Mouse (Mus musculus) stomach, embryonic 15.5 days (tissue): ENCODE results near the gene Fuca1. TPM values are rescaled to one million over a fixed set of nuclear protein-coding genes. Genes with fewer than 3 reads are reported as not detected.
A peak's percentile ranks its signal among the peaks of the same experiment; 100 is the strongest.
"Not testable (repeated sequence)": the region's sequence is repeated elsewhere in the genome, so short reads cannot be mapped to it uniquely, and the experiment has no call there.

Experiments
- ATAC-seq: fragments of 200-750 bp; cut with Nextera tagmentation; 2 replicates; pipeline ENCODE4 v1.8.0; 2017; ENCODE audit warnings: low read depth, moderate number of reproducible peaks, moderate TSS enrichment; ENCODE audit not compliant: insufficient read depth, low FRiP score
- H3K27ac ChIP-seq: fragments of 300-500 bp; sonication (generic); 2 replicates; pipeline ENCODE4 v1.5.1; 2015; ENCODE audit warnings: mild to moderate bottlenecking, inconsistent platforms
- H3K27me3 ChIP-seq: fragments of 300-500 bp; sonication (generic); replicated peaks from 2 replicates; pipeline ENCODE4 v1.6.1; 2015; ENCODE audit warnings: inconsistent platforms
- H3K36me3 ChIP-seq: fragments of 300-500 bp; sonication (generic); 2 replicates; pipeline ENCODE4 v1.6.1; 2015; ENCODE audit warnings: inconsistent platforms
- H3K4me1 ChIP-seq: fragments of 300-500 bp; sonication (generic); 2 replicates; pipeline ENCODE4 v1.6.1; 2015; ENCODE audit warnings: inconsistent platforms
- H3K4me2 ChIP-seq: fragments of 300-500 bp; sonication (generic); 2 replicates; pipeline ENCODE4 v1.6.1; 2015; ENCODE audit warnings: mild to moderate bottlenecking, inconsistent platforms
- H3K4me3 ChIP-seq: fragments of 300-500 bp; sonication (generic); replicated peaks from 2 replicates; pipeline ENCODE4 v1.5.1; 2015; ENCODE audit warnings: inconsistent platforms
- H3K9ac ChIP-seq: fragments of 300-500 bp; sonication (generic); 2 replicates; pipeline ENCODE4 v1.6.1; 2015; ENCODE audit warnings: inconsistent platforms
- H3K9me3 ChIP-seq: fragments of 300-500 bp; sonication (generic); 2 replicates; pipeline ENCODE4 v1.6.1; 2016; ENCODE audit warnings: inconsistent platforms
- WGBS: fragments of 180-500 bp; shearing (Covaris S2); methylation state at CpG from one replicate; pipeline ENCODE4 v1.1.7; 2015; 5-methylcytosine and 5-hydroxymethylcytosine counted together
- polyA plus RNA-seq: library from polyadenylated mRNA; unstranded; fragments of >200 nt; fragmentation: Nextera tagmentation; extraction: Ambion mirVana; gene quantifications from 2 replicates; pipeline ENCODE4 v1.2.1, GENCODE M21; 2015

Fuca1 gene
- polyA plus RNA-seq, 1 experiment from 2014 or later = 96.3 TPM

GRCm38 (mm10) chr4:135972911-135973811, 52.6 kb downstream of the Fuca1 start:
- Histone ChIP-seq H3K9me3 (no peaks in the 10 kb centered on the region), H3K27ac (0 out of 2 replicates have a peak overlapping the region, but pooled peaks have one; percentile 52), H3K9ac (no peak overlapping the region), H3K36me3 (peaks cover 37% of the 10 kb centered on the region), H3K4me3 (peak overlapping the region; percentile 91), H3K27me3 (no peaks in the 10 kb centered on the region), H3K4me2 (peak overlapping the region; percentile 82), H3K4me1 (peaks cover 19% of the 10 kb centered on the region)
- 57% methylated on average over 13 of the region's 13 CpGs for WGBS
- no peak for ATAC-seq

GRCm38 (mm10) chr4:135976146-135976545, 55.6 kb downstream of the Fuca1 start:
- Histone ChIP-seq H3K27ac (no peak overlapping the region), H3K36me3 (peaks cover 24% of the 10 kb centered on the region)
- 91% methylated on average over 12 of the region's 12 CpGs for whole genome bisulfite sequencing

GRCm38 (mm10) chr4:135980223-135980622, 59.7 kb downstream of the Fuca1 start:
- WGBS = 91% methylated on average over 5 of the region's 5 CpGs
- ATAC-seq, H3K27me3 ChIP-seq, H3K4me1 ChIP-seq, H3K9me3 ChIP-seq, H3K4me3 ChIP-seq, H3K27ac ChIP-seq, H3K9ac ChIP-seq, H3K4me2 ChIP-seq: not testable (repeated sequence)
- H3K36me3 ChIP-seq = peaks cover 34% of the 10 kb centered on the region

More at GRCm38 (mm10) chr4:135976146-135976545, 55.6 kb downstream of the Fuca1 start:
- Histone ChIP-seq H3K4me3 (no peak overlapping the region), H3K4me1 (peaks cover 14% of the 10 kb centered on the region), H3K4me2 (no peak overlapping the region), H3K27me3 (no peaks in the 10 kb centered on the region), H3K9me3 (no peaks in the 10 kb centered on the region), H3K9ac (no peak overlapping the region)
- no peak for ATAC-seq

- no peaks in the 10 kb centered on the region for H3K27me3 ChIP-seq
- H3K9me3 ChIP-seq = no peaks in the 10 kb centered on the region
- no peak overlapping the region for H3K9ac ChIP-seq
- H3K4me3 ChIP-seq = no peak overlapping the region
- no peak overlapping the region for H3K4me2 ChIP-seq
- H3K4me1 ChIP-seq = peaks cover 4% of the 10 kb centered on the region; the same call in 1 of the 2 replicates
- no peak overlapping the region for H3K27ac ChIP-seq
- WGBS = 80% methylated on average over 7 of the region's 7 CpGs
- no peak for ATAC-seq
- peaks cover 26% of the 10 kb centered on the region for H3K36me3 ChIP-seq
These were observed 61.1 kb downstream of the Fuca1 start for GRCm38 (mm10) chr4:135981524-135982063.

GRCm38 (mm10) chr4:135984556-135984955, 64.0 kb downstream of the Fuca1 start:
- H3K27me3 ChIP-seq = no peaks in the 10 kb centered on the region
- 83% methylated on average over 5 of the region's 5 CpGs for WGBS
- no peak overlapping the region for H3K27ac ChIP-seq
- ATAC-seq = no peak
- peaks cover 18% of the 10 kb centered on the region for H3K36me3 ChIP-seq
- H3K9me3 ChIP-seq = no peaks in the 10 kb centered on the region
- no peak overlapping the region for H3K4me3 ChIP-seq
- H3K4me2 ChIP-seq = no peak overlapping the region
- H3K4me1 ChIP-seq = peaks cover 8% of the 10 kb centered on the region; the same call in 1 of the 2 replicates
- no peak overlapping the region for H3K9ac ChIP-seq

GRCm38 (mm10) chr4:135985193-135985592, 64.7 kb downstream of the Fuca1 start:
- peaks cover 8% of the 10 kb centered on the region; the same call in 1 of the 2 replicates for H3K4me1 ChIP-seq
- no peak overlapping the region for H3K27ac ChIP-seq
- 84% methylated on average over 5 of the region's 5 CpGs for WGBS
- no peak overlapping the region for H3K4me3 ChIP-seq
- H3K9me3 ChIP-seq = no peaks in the 10 kb centered on the region
- H3K36me3 ChIP-seq = peaks cover 18% of the 10 kb centered on the region
- H3K9ac ChIP-seq = no peak overlapping the region
- no peak overlapping the region for H3K4me2 ChIP-seq
- peak; percentile 59; the same call in 1 of the 2 replicates for ATAC-seq
- no peaks in the 10 kb centered on the region for H3K27me3 ChIP-seq

GRCm38 (mm10) chr4:135985769-135986168, 65.2 kb downstream of the Fuca1 start:
- no peak for ATAC-seq
- no peak overlapping the region for H3K27ac ChIP-seq
- no peaks in the 10 kb centered on the region for H3K9me3 ChIP-seq
- no peak overlapping the region for H3K9ac ChIP-seq
- peak overlapping the region; percentile 90 for H3K4me2 ChIP-seq
- peak overlapping the region; percentile 86 for H3K4me3 ChIP-seq
- peaks cover 15% of the 10 kb centered on the region for H3K36me3 ChIP-seq
- WGBS = 86% methylated on average over 7 of the region's 7 CpGs
- no peaks in the 10 kb centered on the region for H3K27me3 ChIP-seq
- peaks cover 8% of the 10 kb centered on the region; the same call in 1 of the 2 replicates for H3K4me1 ChIP-seq

GRCm38 (mm10) chr4:135986301-135986942, 65.9 kb downstream of the Fuca1 start:
- Histone ChIP-seq H3K36me3 (peaks cover 13% of the 10 kb centered on the region), H3K4me2 (peak overlapping the region; percentile 90), H3K27ac (peak overlapping the region; percentile 91), H3K9me3 (no peaks in the 10 kb centered on the region), H3K4me1 (peaks cover 8% of the 10 kb centered on the region; the same call in 1 of the 2 replicates), H3K9ac (peak overlapping the region; percentile 96), H3K4me3 (peak overlapping the region; percentile 86), H3K27me3 (no peaks in the 10 kb centered on the region)
- peak; percentile 7; the same call in 1 of the 2 replicates for ATAC-seq
- 7% methylated on average over 23 of the region's 23 CpGs for WGBS

- Histone ChIP-seq H3K9ac (peak within 1 kb of the TSS; percentile 96), H3K9me3 (no peaks in the 10 kb centered on the region), H3K4me1 (peaks cover 8% of the 10 kb centered on the region; the same call in 1 of the 2 replicates), H3K4me2 (peak within 1 kb of the TSS; percentile 90), H3K4me3 (peak within 1 kb of the TSS; percentile 86), H3K36me3 (peaks cover 13% of the 10 kb centered on the region), H3K27me3 (no peaks in the 10 kb centered on the region), H3K27ac (peak within 1 kb of the TSS; percentile 91)
- under 1% methylated on average over 71 of the region's 81 CpGs for WGBS
- ATAC-seq = peak; percentile 90
These were observed 66.6 kb downstream of the Fuca1 start, which contains the start of gene Pithd1 for GRCm38 (mm10) chr4:135986943-135987710. Gene Pithd1 (minus strand): TSS chr4:135987264.

GRCm38 (mm10) chr4:135987714-135988113, 67.2 kb downstream of the Fuca1 start:
- Histone ChIP-seq H3K9me3 (no peaks in the 10 kb centered on the region), H3K4me3 (peak overlapping the region; percentile 86), H3K4me1 (peaks cover 8% of the 10 kb centered on the region; the same call in 1 of the 2 replicates), H3K27ac (peak overlapping the region; percentile 91; the same call in 1 of the 2 replicates), H3K36me3 (peaks cover 13% of the 10 kb centered on the region), H3K9ac (peak overlapping the region; percentile 68), H3K27me3 (no peaks in the 10 kb centered on the region), H3K4me2 (peak overlapping the region; percentile 90)
- WGBS = 67% methylated on average over 9 of the region's 9 CpGs
- no peak for ATAC-seq
